Mouse (Mus musculus): ENCODE data around the gene Gipc3. TPM values are rescaled to one million over a fixed set of nuclear protein-coding genes. Genes with fewer than 3 reads are reported as not detected.
A peak's percentile ranks its signal among the peaks of the same experiment; 100 is the strongest.

The Gipc3 gene
- polyA plus RNA-seq, 1 experiment = 0.10 TPM

GRCm38 (mm10) chr10:81295185-81295584 lies 47.9 kb downstream of the Gipc3 start:
- no peaks in the 10 kb centered on the region for H3K27me3 ChIP-seq (ENCODE audit: control insufficient read depth, insufficient read depth, insufficient read length)
- no peak overlapping the region for H3K4me3 ChIP-seq
- no peak overlapping the region for H3ac ChIP-seq (ENCODE audit: control insufficient read depth, insufficient read length)
- H3K4me2 ChIP-seq (ENCODE audit: low read depth) = no peak overlapping the region
- no peaks in the 10 kb centered on the region for H3K36me3 ChIP-seq (ENCODE audit: control insufficient read depth, insufficient read depth)
- H3K79me2 ChIP-seq (ENCODE audit: control insufficient read depth, insufficient read depth) = peaks cover 54% of the 10 kb centered on the region
- no peak for TF ChIP-seq POLR2A (IDR thresholded peaks at IDR 0.05; ENCODE audit: insufficient read length, low read depth)
- TF ChIP-seq CEBPB (IDR thresholded peaks at IDR 0.05; ENCODE audit: insufficient read depth, poor library complexity, severe bottlenecking) = no peak
- no peak for TF ChIP-seq MYOD1 (IDR thresholded peaks at IDR 0.05; ENCODE audit: control insufficient read depth in 1 of 3, insufficient read length in 2 of 3, low read depth in 2 of 3)
- TF ChIP-seq E2F4 (IDR thresholded peaks at IDR 0.05; ENCODE audit: insufficient read depth) = no peak
- TF ChIP-seq MAX (IDR thresholded peaks at IDR 0.05; ENCODE audit: low read depth) = no peak

GRCm38 (mm10) chr10:81294442-81294841 lies 48.6 kb downstream of the Gipc3 start:
- Histone ChIP-seq H3K4me3 (no peak overlapping the region), H3K4me2 (ENCODE audit: low read depth) (peak overlapping the region; percentile 99)
- TF ChIP-seq TCF12 (IDR thresholded peaks at IDR 0.05; ENCODE audit: insufficient read depth, poor library complexity, severe bottlenecking) (no peak), POLR2A (IDR thresholded peaks at IDR 0.05; ENCODE audit: insufficient read length, low read depth) (no peak), TCF3 (IDR thresholded peaks at IDR 0.05; ENCODE audit: insufficient read length, low read depth) (no peak), USF1 (IDR thresholded peaks at IDR 0.05; ENCODE audit: low read depth) (no peak), MYOG (IDR thresholded peaks at IDR 0.05; ENCODE audit: control insufficient read depth in 1 of 3, insufficient read depth in 1 of 3, insufficient read length in 2 of 3, low read depth in 2 of 3) (no peak), REST (IDR thresholded peaks at IDR 0.05; ENCODE audit: insufficient read depth, insufficient read length) (no peak), SRF (IDR thresholded peaks at IDR 0.05; ENCODE audit: control insufficient read depth, insufficient read length, low read depth) (no peak), MAX (IDR thresholded peaks at IDR 0.05; ENCODE audit: low read depth) (no peak), MYOD1 (IDR thresholded peaks at IDR 0.05; ENCODE audit: control insufficient read depth in 1 of 3, insufficient read length in 2 of 3, low read depth in 2 of 3) (no peak), POLR2AphosphoS2 (IDR thresholded peaks at IDR 0.05; ENCODE audit: insufficient read length, low read depth) (no peak)

DNA sequence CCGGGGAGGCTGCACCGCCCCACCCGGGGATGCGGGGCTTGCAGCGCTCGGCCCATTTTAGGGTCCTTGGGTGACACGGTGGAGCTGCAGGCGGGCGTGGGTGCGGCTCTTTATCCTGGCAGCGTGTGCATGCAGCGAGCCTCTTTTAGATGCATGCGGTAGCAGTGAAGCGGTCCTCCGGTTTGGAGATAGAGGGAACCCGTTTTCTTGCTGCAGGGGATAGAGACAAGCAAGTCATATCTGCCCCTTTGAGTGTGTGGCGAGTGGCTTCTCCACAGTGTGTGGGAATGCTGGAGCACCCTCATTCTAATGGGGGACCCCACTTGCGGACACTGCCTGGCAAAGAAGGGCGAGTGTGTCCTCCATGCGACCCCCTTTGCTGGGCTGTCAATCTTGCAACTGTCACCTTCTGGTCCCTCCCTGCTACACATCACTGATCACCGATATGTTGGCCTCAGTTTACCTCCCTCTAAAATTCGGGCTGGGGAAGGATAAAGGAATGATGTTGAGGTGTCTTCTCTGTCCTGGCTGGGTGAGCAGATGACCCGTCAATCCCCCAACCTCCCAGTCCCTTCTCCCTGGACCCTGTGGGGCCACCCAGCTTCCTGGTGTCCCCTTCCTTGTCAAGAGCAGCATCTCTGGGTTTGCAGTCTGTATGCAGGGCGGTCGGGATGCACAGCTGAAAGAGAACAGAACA lies 49.6 kb downstream of the Gipc3 start:
- H3K79me2 ChIP-seq (ENCODE audit: control insufficient read depth, insufficient read depth) = peaks cover 44% of the 10 kb centered on the region
- TF ChIP-seq TCF3 (IDR thresholded peaks at IDR 0.05; ENCODE audit: insufficient read length, low read depth) (no peak), MAX (IDR thresholded peaks at IDR 0.05; ENCODE audit: low read depth) (no peak), POLR2AphosphoS2 (IDR thresholded peaks at IDR 0.05; ENCODE audit: insufficient read length, low read depth) (no peak), CEBPB (IDR thresholded peaks at IDR 0.05; ENCODE audit: insufficient read depth, poor library complexity, severe bottlenecking) (no peak), USF1 (IDR thresholded peaks at IDR 0.05; ENCODE audit: low read depth) (no peak), POLR2A (IDR thresholded peaks at IDR 0.05; ENCODE audit: insufficient read length, low read depth) (no peak), MYOG (IDR thresholded peaks at IDR 0.05; ENCODE audit: control insufficient read depth in 1 of 3, insufficient read depth in 1 of 3, insufficient read length in 2 of 3, low read depth in 2 of 3) (no peak), TCF12 (IDR thresholded peaks at IDR 0.05; ENCODE audit: insufficient read depth, poor library complexity, severe bottlenecking) (no peak), E2F4 (IDR thresholded peaks at IDR 0.05; ENCODE audit: insufficient read depth) (no peak), MYOD1 (IDR thresholded peaks at IDR 0.05; ENCODE audit: control insufficient read depth in 1 of 3, insufficient read length in 2 of 3, low read depth in 2 of 3) (no peak), REST (IDR thresholded peaks at IDR 0.05; ENCODE audit: insufficient read depth, insufficient read length) (no peak), SRF (IDR thresholded peaks at IDR 0.05; ENCODE audit: control insufficient read depth, insufficient read length, low read depth) (no peak)
- peak overlapping the region; percentile 29 for H3ac ChIP-seq (ENCODE audit: control insufficient read depth, insufficient read length)
- H3K4me2 ChIP-seq (ENCODE audit: low read depth) = peak overlapping the region; percentile 99
- no peaks in the 10 kb centered on the region for H3K27me3 ChIP-seq (ENCODE audit: control insufficient read depth, insufficient read depth, insufficient read length)
- peak overlapping the region; percentile 37 for H3K4me3 ChIP-seq
- H3K36me3 ChIP-seq (ENCODE audit: control insufficient read depth, insufficient read depth) = no peaks in the 10 kb centered on the region

More at GRCm38 (mm10) chr10:81294442-81294841, 48.6 kb downstream of the Gipc3 start:
- Histone ChIP-seq H3K79me2 (ENCODE audit: control insufficient read depth, insufficient read depth) (peaks cover 52% of the 10 kb centered on the region), H3K27me3 (ENCODE audit: control insufficient read depth, insufficient read depth, insufficient read length) (no peaks in the 10 kb centered on the region), H3ac (ENCODE audit: control insufficient read depth, insufficient read length) (peak overlapping the region; percentile 29), H3K36me3 (ENCODE audit: control insufficient read depth, insufficient read depth) (no peaks in the 10 kb centered on the region)

GRCm38 (mm10) chr10:81292554-81293333 lies 50.3 kb downstream of the Gipc3 start, which contains the start of gene Pip5k1c:
TSS of gene Pip5k1c (plus strand) at chr10:81292963.
- H3ac ChIP-seq (ENCODE audit: control insufficient read depth, insufficient read length) = peak within 1 kb of the TSS; percentile 29
- H3K36me3 ChIP-seq (ENCODE audit: control insufficient read depth, insufficient read depth) = no peaks in the 10 kb centered on the region
- peaks cover 38% of the 10 kb centered on the region for H3K79me2 ChIP-seq (ENCODE audit: control insufficient read depth, insufficient read depth)
- peak within 1 kb of the TSS; percentile 99 for H3K4me2 ChIP-seq (ENCODE audit: low read depth)
- no peaks in the 10 kb centered on the region for H3K27me3 ChIP-seq (ENCODE audit: control insufficient read depth, insufficient read depth, insufficient read length)
- TF ChIP-seq MYOD1 (IDR thresholded peaks at IDR 0.05; ENCODE audit: control insufficient read depth in 1 of 3, insufficient read length in 2 of 3, low read depth in 2 of 3) = peak in 1 of 3 experiments; percentile 23
- TF ChIP-seq POLR2A (IDR thresholded peaks at IDR 0.05; ENCODE audit: insufficient read length, low read depth) = peak; percentile 78
- TF ChIP-seq TCF3 (IDR thresholded peaks at IDR 0.05; ENCODE audit: insufficient read length, low read depth) = no peak
- TF ChIP-seq USF1 (IDR thresholded peaks at IDR 0.05; ENCODE audit: low read depth) = peak; percentile 80
- TF ChIP-seq SRF (IDR thresholded peaks at IDR 0.05; ENCODE audit: control insufficient read depth, insufficient read length, low read depth) = peak; percentile 68
- peak in 1 of 3 experiments; percentile 20 for TF ChIP-seq MYOG (IDR thresholded peaks at IDR 0.05; ENCODE audit: control insufficient read depth in 1 of 3, insufficient read depth in 1 of 3, insufficient read length in 2 of 3, low read depth in 2 of 3)
- no peak for TF ChIP-seq MAX (IDR thresholded peaks at IDR 0.05; ENCODE audit: low read depth)
- peak; percentile 59 for TF ChIP-seq POLR2AphosphoS2 (IDR thresholded peaks at IDR 0.05; ENCODE audit: insufficient read length, low read depth)
- peak within 1 kb of the TSS; percentile 37 for H3K4me3 ChIP-seq
